Mouse (Mus musculus): ENCODE measurements at regions not wholly inside any gene's neighbourhood (a gene's known extent, or its start where the extent isn't known, plus 50 kb on each side); places are given as distances from the start of the nearest gene placed in this dataset.

GRCm38 (mm10) chr11:90797577-90797976 is 109.4 kb upstream of the Tom1l1 start:
- DNase-seq = no peak

GRCm38 (mm10) chr11:90783537-90783936 is 95.4 kb upstream of the Tom1l1 start:
- DNase-seq = no peak

GRCm38 (mm10) chr11:90782975-90783374 is 94.8 kb upstream of the Tom1l1 start:
- no peak for DNase-seq

- DNase-seq = no peak
Observed at GRCm38 (mm10) chr11:90775752-90776151, 87.6 kb upstream of the Tom1l1 start.

GRCm38 (mm10) chr11:90755981-90756380 is 67.8 kb upstream of the Tom1l1 start:
- no peak for DNase-seq

- DNase-seq = no peak
Observed at GRCm38 (mm10) chr11:90748448-90748847, 60.3 kb upstream of the Tom1l1 start.

GRCm38 (mm10) chr11:90741952-90742617 is 53.9 kb upstream of the Tom1l1 start:
- no peak for DNase-seq

GRCm38 (mm10) chr11:90739501-90739900 is 51.3 kb upstream of the Tom1l1 start:
- DNase-seq = peak; percentile 9

- DNase-seq = no peak
Observed at GRCm38 (mm10) chr11:90738741-90739140, 50.6 kb upstream of the Tom1l1 start.

Measured in gastrocnemius, postnatal 10 days (tissue).